Mouse (Mus musculus) G1E (cell line): ENCODE data around the gene Il25.

Source experiments
- CTCF ChIP-seq: IDR thresholded peaks from 2 replicates; pipeline ENCODE4 v1.5.1; 2012; ENCODE audit warnings: low read depth, low read length, inconsistent platforms, mixed read lengths
- GATA1 ChIP-seq: IDR thresholded peaks from 2 replicates; pipeline ENCODE4 v1.6.1; 2012; ENCODE audit warnings: borderline replicate concordance, low read length, inconsistent platforms, mixed read lengths
- GATA2 ChIP-seq: IDR thresholded peaks from 2 replicates; pipeline ENCODE4 v1.6.1; 2012; ENCODE audit warnings: low read depth, low read length, inconsistent platforms, borderline replicate concordance

DNA sequence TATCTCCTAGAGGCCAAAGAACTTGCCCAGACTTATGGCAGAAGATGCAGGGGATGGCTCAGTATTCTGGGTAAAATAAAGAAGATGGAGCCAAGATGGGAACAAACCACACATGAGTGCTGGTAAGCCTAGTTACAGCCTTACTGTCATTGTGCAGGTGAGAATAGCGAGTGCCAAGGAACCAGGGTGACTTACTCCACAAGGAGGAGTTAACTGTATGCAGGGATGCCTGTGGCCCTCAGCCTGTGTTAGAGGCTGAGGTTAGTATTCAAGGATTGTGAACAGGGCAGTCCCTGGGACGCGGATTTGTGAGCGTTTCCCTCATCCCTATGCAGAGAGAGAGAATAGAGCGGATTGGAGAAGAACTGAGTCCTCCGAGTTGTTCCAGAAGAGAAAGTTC, 19.1 kb downstream of the Il25 start:
- no peak for TF ChIP-seq CTCF
- no peak for TF ChIP-seq GATA1
- TF ChIP-seq GATA2 = no peak
